Mouse (Mus musculus) regulatory T cell (primary cell): ENCODE results near the gene Clec4g.

Source experiments
- in situ Hi-C: fragments of 300-600 bp; cut with MboI, MseI; formaldehyde crosslinking; loops from one replicate; pipeline ENCODE4 v1.15.1; 2025; ENCODE audit warnings: high pct_unique_total_duplicates

Clec4g gene

GRCm38 (mm10) chr8:3679236-3679635, 41.2 kb downstream of the Clec4g start:
- in situ Hi-C loops: loop anchor here (5.0 to 10.0 kb wide), 3 partner anchors 102 to 646 kb away; partner anchors contain the start of genes Ccl25 and Elavl1

GRCm38 (mm10) chr8:3678831-3679230, 41.6 kb downstream of the Clec4g start:
- in situ Hi-C loops: loop anchor here (5.0 to 10.0 kb wide), 3 partner anchors 102 to 646 kb away; partner anchors contain the start of genes Ccl25 and Elavl1

- in situ Hi-C loops: loop anchor here (5.0 to 10.0 kb wide), 3 partner anchors 100 to 648 kb away; partner anchors contain the start of genes Ccl25 and Elavl1
Measured at GRCm38 (mm10) chr8:3676993-3677579, 43.4 kb downstream of the Clec4g start.

GRCm38 (mm10) chr8:3676131-3676992, 44.1 kb downstream of the Clec4g start, which contains the start of gene Trappc5:
Trappc5 (plus strand) TSS chr8:3676299.
- in situ Hi-C loops: loop anchor here (5.0 to 10.0 kb wide), 3 partner anchors 99 to 648 kb away; partner anchors contain the start of genes Ccl25 and Elavl1

- in situ Hi-C loops: loop anchor here (5.0 to 10.0 kb wide), 4 partner anchors 52 to 650 kb away; partner anchors contain the start of genes Ccl25, Elavl1, Pet100 and Xab2
Measured at GRCm38 (mm10) chr8:3674671-3675070, 45.8 kb downstream of the Clec4g start.

- in situ Hi-C loops: loop anchor here (5.0 to 10.0 kb wide), 2 partner anchors 50 to 653 kb away; partner anchors contain the start of genes Ccl25, Elavl1, Pet100 and Xab2
Measured at GRCm38 (mm10) chr8:3671980-3672491, 48.4 kb downstream of the Clec4g start, which contains the start of gene Fcor. Fcor (minus strand) TSS chr8:3672362.

GRCm38 (mm10) chr8:3670388-3670787, 50.1 kb downstream of the Clec4g start:
- in situ Hi-C loops: loop anchor here (5.0 to 10.0 kb wide), 2 partner anchors 48 to 654 kb away; partner anchors contain the start of genes Ccl25, Elavl1, Pet100 and Xab2

- in situ Hi-C loops: no loop called here
Measured at GRCm38 (mm10) chr8:3665507-3665906, 54.9 kb downstream of the Clec4g start, which contains the start of gene Mcemp1. Mcemp1 (plus strand) TSS chr8:3665754.

GRCm38 (mm10) chr8:3664405-3664804, 56.0 kb downstream of the Clec4g start:
- in situ Hi-C loops: no loop called here

- in situ Hi-C loops: no loop called here
Measured at GRCm38 (mm10) chr8:3660889-3661288, 59.6 kb downstream of the Clec4g start.
